Mouse (Mus musculus): ENCODE results near the gene Olfr1052. TPM values are rescaled to one million over a fixed set of nuclear protein-coding genes. Genes with fewer than 3 reads are reported as not detected.

The Olfr1052 gene
- polyA plus RNA-seq (2012; rRNA removed; ENCODE audit: low replicate concordance), result not detected in 2 replicates

DNA sequence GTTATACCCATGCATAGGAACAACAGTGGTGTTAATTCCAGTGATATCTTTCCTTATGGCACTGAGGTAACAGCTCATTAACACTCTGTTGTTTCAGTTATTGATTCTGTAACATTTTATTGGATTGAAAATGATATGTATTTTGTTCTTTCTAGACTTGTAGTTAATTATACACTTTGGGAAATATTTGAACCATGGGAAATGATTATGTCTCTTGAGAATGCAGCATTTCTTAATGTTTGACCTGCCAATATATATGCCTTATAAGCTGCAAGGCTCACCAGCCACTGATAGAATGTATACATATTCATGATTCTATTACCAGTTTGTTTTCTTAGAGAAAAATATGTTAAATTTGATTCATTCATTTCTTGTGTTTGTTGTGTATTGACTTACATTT is at the start of gene Olfr1052:
TSS of gene Olfr1052 (plus strand) at position 301 of the 400 bp plus-strand sequence.

DNA sequence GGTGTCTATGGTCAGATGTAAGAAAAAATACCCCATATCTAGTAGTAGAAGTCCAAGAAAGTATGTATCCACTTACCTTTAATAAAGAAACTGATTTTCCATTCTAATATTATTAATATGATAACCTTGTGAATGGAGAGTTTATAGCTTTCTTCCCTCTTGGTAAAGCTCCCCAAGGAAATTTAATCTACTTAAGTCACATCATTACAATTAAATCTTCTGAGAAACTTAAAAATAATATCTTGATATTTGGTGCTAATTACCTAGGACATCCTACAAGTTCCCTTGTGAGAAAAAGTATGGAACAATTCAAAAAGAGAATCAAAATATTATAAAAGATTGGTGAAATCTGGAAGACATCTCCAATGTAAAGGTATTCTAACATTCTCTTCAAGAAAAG is 34.0 kb upstream of the Olfr1052 start, which contains the start of gene Olfr1049:
TSS of gene Olfr1049 (minus strand) at position 101 of the 400 bp plus-strand sequence.

DNA sequence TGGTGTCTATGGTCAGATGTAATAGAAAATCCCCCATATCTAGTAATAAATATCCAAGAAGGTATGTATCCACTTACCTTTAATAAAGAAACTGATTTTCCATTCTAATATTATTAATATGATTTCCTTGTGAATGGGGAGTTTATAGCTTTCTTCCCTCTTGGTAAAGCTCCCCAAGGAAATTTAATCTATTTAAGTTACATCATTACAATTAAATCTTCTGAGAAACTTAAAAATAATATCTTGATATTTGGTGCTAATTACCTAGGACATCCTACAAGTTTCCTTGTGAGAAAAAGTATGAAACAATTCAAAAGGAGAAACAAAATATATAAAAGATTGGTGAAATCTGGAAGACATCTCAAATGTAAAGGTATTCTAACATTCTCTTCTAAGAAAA is 13.3 kb upstream of the Olfr1052 start, which contains the start of gene Olfr1051:
TSS of gene Olfr1051 (minus strand) at position 101 of the 400 bp plus-strand sequence.

DNA sequence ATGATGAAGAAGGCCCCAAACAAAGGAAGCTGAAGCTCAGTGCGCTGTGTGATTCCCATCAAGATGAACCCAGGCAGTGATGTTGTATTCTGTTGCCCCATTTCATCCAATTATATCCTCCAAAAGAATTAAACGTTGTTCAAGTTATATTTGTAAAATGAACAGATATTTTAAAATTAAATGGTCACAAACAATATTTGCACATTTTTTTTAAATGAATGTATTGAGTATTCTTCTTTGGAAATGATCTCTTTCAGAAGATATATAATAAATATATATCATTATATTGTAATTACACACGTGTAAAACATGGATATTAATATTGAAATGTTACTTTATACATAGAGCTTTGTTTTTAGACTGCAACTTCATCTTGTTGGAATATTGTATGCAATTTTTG is 22.9 kb downstream of the Olfr1052 start, which contains the start of gene Olfr1053:
TSS of gene Olfr1053 (minus strand) at position 101 of the 400 bp plus-strand sequence.

DNA sequence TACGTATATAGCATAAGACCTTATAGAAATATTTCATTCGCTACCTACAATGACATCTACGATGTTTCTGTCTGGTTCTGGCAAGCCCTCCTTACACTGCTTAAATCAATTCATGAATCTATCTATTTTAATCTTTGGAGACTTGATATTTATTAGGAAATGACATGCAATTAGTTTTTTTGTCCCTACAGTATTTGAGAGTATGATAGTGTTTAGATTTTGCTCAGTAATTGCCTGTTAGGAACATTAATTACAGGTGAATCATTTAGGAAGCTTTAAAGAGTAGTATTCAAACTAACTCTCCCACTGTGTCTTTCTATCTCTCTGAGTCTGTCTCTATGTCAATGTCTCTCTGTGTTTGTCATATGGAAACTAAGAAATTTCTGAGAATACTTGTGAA is 43.1 kb downstream of the Olfr1052 start, which contains the start of gene Olfr1054:
TSS of gene Olfr1054 (minus strand) at position 101 of the 400 bp plus-strand sequence.

Other genes starting within 250 kb of the Olfr1052 start
- 0.20 TPM in 1 of 2 replicates, not detected in the other for gene Olfr1034, start 246.6 kb upstream of the Olfr1052 start, polyA plus RNA-seq (2012; rRNA removed; ENCODE audit: low replicate concordance)
- not detected in 2 replicates for gene Olfr1036, start 218.5 kb upstream of the Olfr1052 start, polyA plus RNA-seq (2012; rRNA removed; ENCODE audit: low replicate concordance)
- gene Olfr1037, start 205.1 kb upstream of the Olfr1052 start, polyA plus RNA-seq (2012; rRNA removed; ENCODE audit: low replicate concordance), result not detected in 2 replicates
- not detected in 2 replicates for gene Olfr1039, start 156.5 kb upstream of the Olfr1052 start, polyA plus RNA-seq (2012; rRNA removed; ENCODE audit: low replicate concordance)
- not detected in 2 replicates for gene Olfr1040, start 145.7 kb upstream of the Olfr1052 start, polyA plus RNA-seq (2012; rRNA removed; ENCODE audit: low replicate concordance)
- not detected in 2 replicates for gene Olfr1042, start 130.6 kb upstream of the Olfr1052 start, polyA plus RNA-seq (2012; rRNA removed; ENCODE audit: low replicate concordance)
- gene Olfr1043, start 124.9 kb upstream of the Olfr1052 start, polyA plus RNA-seq (2012; rRNA removed; ENCODE audit: low replicate concordance), result not detected in 2 replicates
- gene Olfr1044, start 114.6 kb upstream of the Olfr1052 start, polyA plus RNA-seq (2012; rRNA removed; ENCODE audit: low replicate concordance), result not detected in 2 replicates
- gene Olfr52, start 106.8 kb upstream of the Olfr1052 start, polyA plus RNA-seq (2012; rRNA removed; ENCODE audit: low replicate concordance), result not detected in 2 replicates
- not detected in 2 replicates for gene Olfr1045, start 89.4 kb upstream of the Olfr1052 start, polyA plus RNA-seq (2012; rRNA removed; ENCODE audit: low replicate concordance)
- not detected in 2 replicates for gene Olfr1046, start 73.1 kb upstream of the Olfr1052 start, polyA plus RNA-seq (2012; rRNA removed; ENCODE audit: low replicate concordance)
- not detected in 2 replicates for gene Olfr1047, start 61.1 kb upstream of the Olfr1052 start, polyA plus RNA-seq (2012; rRNA removed; ENCODE audit: low replicate concordance)
- not detected in 2 replicates for gene Olfr1048, start 52.2 kb upstream of the Olfr1052 start, polyA plus RNA-seq (2012; rRNA removed; ENCODE audit: low replicate concordance)
- not detected in 2 replicates for gene Olfr1049, start 34.1 kb upstream of the Olfr1052 start, polyA plus RNA-seq (2012; rRNA removed; ENCODE audit: low replicate concordance)
- not detected in 2 replicates for gene Olfr1051, start 13.4 kb upstream of the Olfr1052 start, polyA plus RNA-seq (2012; rRNA removed; ENCODE audit: low replicate concordance)
- gene Olfr1053, start 22.8 kb downstream of the Olfr1052 start, polyA plus RNA-seq (2012; rRNA removed; ENCODE audit: low replicate concordance), result not detected in 2 replicates
- not detected in 2 replicates for gene Olfr1054, start 43.0 kb downstream of the Olfr1052 start, polyA plus RNA-seq (2012; rRNA removed; ENCODE audit: low replicate concordance)
- gene Olfr1055, start 57.8 kb downstream of the Olfr1052 start, polyA plus RNA-seq (2012; rRNA removed; ENCODE audit: low replicate concordance), result not detected in 2 replicates
- gene Olfr1056, start 70.0 kb downstream of the Olfr1052 start, polyA plus RNA-seq (2012; rRNA removed; ENCODE audit: low replicate concordance), result not detected in 2 replicates
- not detected in 2 replicates for gene Olfr1057, start 85.9 kb downstream of the Olfr1052 start, polyA plus RNA-seq (2012; rRNA removed; ENCODE audit: low replicate concordance)
- not detected in 2 replicates for gene Olfr1058, start 96.1 kb downstream of the Olfr1052 start, polyA plus RNA-seq (2012; rRNA removed; ENCODE audit: low replicate concordance)
- not detected in 2 replicates for gene Olfr1061, start 121.6 kb downstream of the Olfr1052 start, polyA plus RNA-seq (2012; rRNA removed; ENCODE audit: low replicate concordance)
- not detected in 2 replicates for gene Olfr1062, start 134.3 kb downstream of the Olfr1052 start, polyA plus RNA-seq (2012; rRNA removed; ENCODE audit: low replicate concordance)
- gene Olfr1065, start 158.1 kb downstream of the Olfr1052 start, polyA plus RNA-seq (2012; rRNA removed; ENCODE audit: low replicate concordance), result not detected in 2 replicates
- not detected in 2 replicates for gene Olfr1066, start 163.8 kb downstream of the Olfr1052 start, polyA plus RNA-seq (2012; rRNA removed; ENCODE audit: low replicate concordance)
- not detected in 2 replicates for gene Olfr228, start 194.9 kb downstream of the Olfr1052 start, polyA plus RNA-seq (2012; rRNA removed; ENCODE audit: low replicate concordance)
- gene Olfr1076, start 216.0 kb downstream of the Olfr1052 start, polyA plus RNA-seq (2012; rRNA removed; ENCODE audit: low replicate concordance), result not detected in 2 replicates